Mouse (Mus musculus) stomach, embryonic 15.5 days (tissue): Measurements from ENCODE around the gene Abcc4. TPM values are rescaled to one million over a fixed set of nuclear protein-coding genes. Genes with fewer than 3 reads are reported as not detected.

Source experiments
- ATAC-seq: fragments of 200-750 bp; cut with Nextera tagmentation; 2 replicates; pipeline ENCODE4 v1.8.0; 2017; ENCODE audit warnings: low read depth, moderate number of reproducible peaks, moderate TSS enrichment; ENCODE audit not compliant: insufficient read depth, low FRiP score
- H3K27ac ChIP-seq: fragments of 300-500 bp; sonication (generic); 2 replicates; pipeline ENCODE4 v1.5.1; 2015; ENCODE audit warnings: mild to moderate bottlenecking, inconsistent platforms
- H3K27me3 ChIP-seq: fragments of 300-500 bp; sonication (generic); replicated peaks from 2 replicates; pipeline ENCODE4 v1.6.1; 2015; ENCODE audit warnings: inconsistent platforms
- H3K36me3 ChIP-seq: fragments of 300-500 bp; sonication (generic); 2 replicates; pipeline ENCODE4 v1.6.1; 2015; ENCODE audit warnings: inconsistent platforms
- H3K4me1 ChIP-seq: fragments of 300-500 bp; sonication (generic); 2 replicates; pipeline ENCODE4 v1.6.1; 2015; ENCODE audit warnings: inconsistent platforms
- H3K4me2 ChIP-seq: fragments of 300-500 bp; sonication (generic); 2 replicates; pipeline ENCODE4 v1.6.1; 2015; ENCODE audit warnings: mild to moderate bottlenecking, inconsistent platforms
- H3K4me3 ChIP-seq: fragments of 300-500 bp; sonication (generic); replicated peaks from 2 replicates; pipeline ENCODE4 v1.5.1; 2015; ENCODE audit warnings: inconsistent platforms
- H3K9ac ChIP-seq: fragments of 300-500 bp; sonication (generic); 2 replicates; pipeline ENCODE4 v1.6.1; 2015; ENCODE audit warnings: inconsistent platforms
- H3K9me3 ChIP-seq: fragments of 300-500 bp; sonication (generic); 2 replicates; pipeline ENCODE4 v1.6.1; 2016; ENCODE audit warnings: inconsistent platforms
- WGBS: fragments of 180-500 bp; shearing (Covaris S2); methylation state at CpG from one replicate; pipeline ENCODE4 v1.1.7; 2015; 5-methylcytosine and 5-hydroxymethylcytosine counted together
- polyA plus RNA-seq: library from polyadenylated mRNA; unstranded; fragments of >200 nt; fragmentation: Nextera tagmentation; extraction: Ambion mirVana; gene quantifications from 2 replicates; pipeline ENCODE4 v1.2.1, GENCODE M21; 2015

Abcc4 gene
- polyA plus RNA-seq, 1 experiment from 2014 or later = 4.0 TPM

DNA sequence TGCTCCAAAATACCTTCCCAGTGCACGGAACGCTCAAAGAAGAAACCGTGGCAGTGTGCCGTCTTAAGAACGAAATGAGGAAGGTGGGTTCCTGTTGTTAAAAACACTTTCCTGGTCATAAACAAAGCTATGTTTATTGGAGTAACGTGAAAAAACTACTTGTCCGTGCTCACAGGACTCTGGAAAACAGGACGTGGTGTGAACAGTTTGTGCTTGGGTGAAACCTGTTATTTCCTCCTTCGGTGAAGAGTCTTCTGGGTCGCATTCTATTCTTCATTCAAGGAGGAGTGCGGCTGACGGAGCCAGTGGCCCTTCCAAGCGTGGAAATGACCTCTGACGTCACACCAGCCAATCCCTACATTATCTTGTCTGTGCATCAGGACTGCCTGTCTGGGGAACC is 198.2 kb downstream of the Abcc4 start:
- no peak overlapping the region for H3K4me3 ChIP-seq
- no peaks in the 10 kb centered on the region for H3K36me3 ChIP-seq
- ATAC-seq = no peak
- no peak overlapping the region for H3K9ac ChIP-seq
- no peaks in the 10 kb centered on the region for H3K27me3 ChIP-seq
- no peaks in the 10 kb centered on the region for H3K9me3 ChIP-seq
- no peak overlapping the region for H3K27ac ChIP-seq
- H3K4me2 ChIP-seq = no peak overlapping the region
- H3K4me1 ChIP-seq = peaks cover 4% of the 10 kb centered on the region; the same call in 1 of the 2 replicates
- WGBS = 86% methylated on average over 14 of the region's 14 CpGs

DNA sequence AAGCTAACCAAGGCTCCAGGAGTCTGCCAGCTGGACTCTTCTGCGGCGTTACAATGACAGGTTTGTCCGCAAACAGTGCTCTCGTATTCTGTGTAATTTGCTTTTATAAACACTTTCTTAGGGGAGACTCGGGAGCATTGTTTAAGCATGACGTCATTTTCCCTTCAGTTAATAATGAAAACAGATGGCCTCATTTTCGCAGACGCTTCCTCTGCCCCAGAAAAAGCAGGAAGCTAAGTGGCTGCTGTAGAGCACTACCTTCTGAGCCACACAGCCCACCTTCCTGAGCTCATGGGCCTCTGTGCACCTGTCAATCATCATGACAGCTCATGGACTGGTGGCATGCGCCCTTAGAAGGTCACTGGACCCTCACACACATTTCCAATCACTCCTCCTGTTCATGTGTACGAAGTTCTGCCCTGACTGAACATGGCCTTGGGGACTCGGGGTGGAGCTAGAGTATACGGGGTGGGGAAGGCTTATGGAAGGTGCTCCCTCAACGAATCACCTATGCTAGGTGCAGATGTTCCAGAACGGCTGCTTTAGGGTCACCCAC is 199.3 kb downstream of the Abcc4 start:
- Histone ChIP-seq H3K9ac (no peak overlapping the region), H3K4me1 (peaks cover 4% of the 10 kb centered on the region; the same call in 1 of the 2 replicates), H3K4me2 (peak overlapping the region; percentile 31), H3K4me3 (0 out of 2 replicates have a peak overlapping the region, but pooled peaks have one; percentile 0), H3K27ac (0 out of 2 replicates have a peak overlapping the region, but pooled peaks have one; percentile 4), H3K27me3 (no peaks in the 10 kb centered on the region), H3K9me3 (no peaks in the 10 kb centered on the region), H3K36me3 (no peaks in the 10 kb centered on the region)
- peak; percentile 52; the same call in 1 of the 2 replicates for ATAC-seq
- WGBS = 32% methylated on average over 14 of the region's 14 CpGs

GRCm38 (mm10) chr14:118496767-118497166 is 209.3 kb downstream of the Abcc4 start:
- Histone ChIP-seq H3K4me1 (no peaks in the 10 kb centered on the region), H3K4me3 (no peak overlapping the region), H3K4me2 (no peak overlapping the region), H3K9ac (no peak overlapping the region), H3K27me3 (no peaks in the 10 kb centered on the region), H3K9me3 (no peaks in the 10 kb centered on the region), H3K36me3 (no peaks in the 10 kb centered on the region), H3K27ac (no peak overlapping the region)
- ATAC-seq = no peak
- WGBS = 64% methylated on average over 2 of the region's 2 CpGs

DNA sequence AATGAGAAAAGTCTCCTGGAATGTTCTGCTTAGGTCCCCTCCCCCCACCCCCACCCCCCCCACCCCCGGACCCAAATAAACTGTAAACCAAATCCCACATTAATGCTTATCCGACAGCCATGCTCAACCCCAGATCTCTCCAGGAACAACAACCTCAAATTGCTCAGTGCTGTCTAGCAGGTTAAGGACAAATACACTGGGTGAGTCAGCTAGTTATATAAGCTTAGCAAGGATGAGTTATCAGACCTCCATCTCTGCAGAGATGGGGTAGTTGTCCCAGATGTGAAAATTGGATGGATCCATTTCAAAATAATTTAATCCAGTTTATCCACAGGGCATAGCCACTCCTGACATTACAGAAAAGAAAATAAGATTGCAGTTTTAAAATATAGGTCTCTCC is 210.6 kb downstream of the Abcc4 start:
- Histone ChIP-seq H3K4me1 (no peaks in the 10 kb centered on the region), H3K27ac (no peak overlapping the region), H3K9ac (no peak overlapping the region), H3K4me3 (no peak overlapping the region), H3K36me3 (no peaks in the 10 kb centered on the region), H3K9me3 (no peaks in the 10 kb centered on the region), H3K27me3 (no peaks in the 10 kb centered on the region), H3K4me2 (no peak overlapping the region)
- ATAC-seq = no peak
- WGBS = 76% methylated on average over 2 of the region's 2 CpGs

- H3K4me2 ChIP-seq = no peak overlapping the region
- H3K4me1 ChIP-seq = no peaks in the 10 kb centered on the region
- no peak for ATAC-seq
- H3K9ac ChIP-seq = no peak overlapping the region
- H3K4me3 ChIP-seq = no peak overlapping the region
- H3K27me3 ChIP-seq = no peaks in the 10 kb centered on the region
- no peaks in the 10 kb centered on the region for H3K36me3 ChIP-seq
- 87% methylated on average over 6 of the region's 6 CpGs for WGBS
- no peak overlapping the region for H3K27ac ChIP-seq
- H3K9me3 ChIP-seq = no peaks in the 10 kb centered on the region
These were observed 214.3 kb downstream of the Abcc4 start for GRCm38 (mm10) chr14:118491708-118492107.

GRCm38 (mm10) chr14:118491300-118491699 is 214.7 kb downstream of the Abcc4 start:
- Histone ChIP-seq H3K27me3 (no peaks in the 10 kb centered on the region), H3K36me3 (no peaks in the 10 kb centered on the region), H3K9me3 (no peaks in the 10 kb centered on the region), H3K9ac (no peak overlapping the region), H3K4me1 (no peaks in the 10 kb centered on the region), H3K27ac (no peak overlapping the region), H3K4me2 (no peak overlapping the region), H3K4me3 (no peak overlapping the region)
- ATAC-seq = no peak
- WGBS = 45% methylated on average over 13 of the region's 13 CpGs

GRCm38 (mm10) chr14:118490525-118490924 is 215.5 kb downstream of the Abcc4 start:
- no peak for ATAC-seq
- H3K9me3 ChIP-seq = no peaks in the 10 kb centered on the region
- H3K4me3 ChIP-seq = no peak overlapping the region
- H3K9ac ChIP-seq = no peak overlapping the region
- no peaks in the 10 kb centered on the region for H3K36me3 ChIP-seq
- no peak overlapping the region for H3K4me2 ChIP-seq
- no peaks in the 10 kb centered on the region for H3K4me1 ChIP-seq
- H3K27me3 ChIP-seq = no peaks in the 10 kb centered on the region
- H3K27ac ChIP-seq = no peak overlapping the region
- 77% methylated on average over 7 of the region's 7 CpGs for WGBS

- ATAC-seq = no peak
- no peak overlapping the region for H3K4me3 ChIP-seq
- 82% methylated on average over 11 of the region's 11 CpGs for WGBS
- no peak overlapping the region for H3K27ac ChIP-seq
- no peaks in the 10 kb centered on the region for H3K27me3 ChIP-seq
- H3K4me2 ChIP-seq = no peak overlapping the region
- H3K9ac ChIP-seq = no peak overlapping the region
- H3K4me1 ChIP-seq = no peaks in the 10 kb centered on the region
- H3K36me3 ChIP-seq = no peaks in the 10 kb centered on the region
- no peaks in the 10 kb centered on the region for H3K9me3 ChIP-seq
These were observed 219.7 kb downstream of the Abcc4 start for GRCm38 (mm10) chr14:118486349-118486748.

- Histone ChIP-seq H3K4me2 (no peak overlapping the region), H3K9me3 (no peaks in the 10 kb centered on the region), H3K9ac (no peak overlapping the region), H3K27ac (no peak overlapping the region), H3K4me1 (no peaks in the 10 kb centered on the region), H3K36me3 (no peaks in the 10 kb centered on the region), H3K27me3 (no peaks in the 10 kb centered on the region), H3K4me3 (no peak overlapping the region)
- 89% methylated on average over 6 of the region's 6 CpGs for WGBS
- no peak for ATAC-seq
These were observed 220.4 kb downstream of the Abcc4 start for GRCm38 (mm10) chr14:118485646-118486045.

DNA sequence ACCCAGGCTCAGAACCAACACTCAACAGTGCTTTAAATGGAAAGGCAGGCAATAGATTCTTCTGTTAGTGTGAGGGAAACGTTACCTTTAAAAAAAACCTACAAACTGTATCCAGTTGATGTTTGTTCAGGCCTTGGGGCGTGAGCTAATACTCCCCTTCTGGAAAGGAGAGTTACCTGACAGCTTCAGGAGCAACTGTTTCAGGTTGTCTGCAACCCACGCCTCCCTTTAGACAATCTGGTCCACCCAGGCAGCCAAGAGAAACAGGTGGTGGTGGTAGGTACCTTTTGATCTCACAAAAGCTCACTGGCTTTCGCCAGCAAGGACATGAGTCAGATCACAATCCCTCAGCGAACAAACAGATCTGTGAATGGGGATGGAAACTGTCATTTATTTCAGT is 223.7 kb downstream of the Abcc4 start:
- Histone ChIP-seq H3K27me3 (no peaks in the 10 kb centered on the region), H3K36me3 (no peaks in the 10 kb centered on the region), H3K4me3 (no peak overlapping the region), H3K4me2 (no peak overlapping the region), H3K9me3 (no peaks in the 10 kb centered on the region), H3K9ac (no peak overlapping the region), H3K4me1 (no peaks in the 10 kb centered on the region), H3K27ac (peak overlapping the region; percentile 28; the same call in 1 of the 2 replicates)
- WGBS = 75% methylated on average over 5 of the region's 5 CpGs
- peak; percentile 53; the same call in 1 of the 2 replicates for ATAC-seq

- Histone ChIP-seq H3K27ac (peak overlapping the region; percentile 28; the same call in 1 of the 2 replicates), H3K4me3 (no peak overlapping the region), H3K27me3 (no peaks in the 10 kb centered on the region), H3K36me3 (no peaks in the 10 kb centered on the region), H3K9ac (no peak overlapping the region), H3K4me2 (no peak overlapping the region), H3K4me1 (no peaks in the 10 kb centered on the region), H3K9me3 (no peaks in the 10 kb centered on the region; the same call in 1 of the 2 replicates)
- WGBS = 63% methylated on average over 5 of the region's 5 CpGs
- no peak for ATAC-seq
These were observed 224.2 kb downstream of the Abcc4 start for GRCm38 (mm10) chr14:118481779-118482178.

GRCm38 (mm10) chr14:118476329-118476728 is 229.7 kb downstream of the Abcc4 start:
- H3K4me1 ChIP-seq = 0 out of 2 replicates have a peak, but pooled peaks cover 7% of the 10 kb centered on the region
- H3K4me3 ChIP-seq = no peak overlapping the region
- H3K27ac ChIP-seq = no peak overlapping the region
- no peaks in the 10 kb centered on the region; the same call in 1 of the 2 replicates for H3K9me3 ChIP-seq
- H3K4me2 ChIP-seq = no peak overlapping the region
- H3K36me3 ChIP-seq = no peaks in the 10 kb centered on the region
- ATAC-seq = no peak
- H3K9ac ChIP-seq = no peak overlapping the region
- H3K27me3 ChIP-seq = peaks cover 18% of the 10 kb centered on the region
- 68% methylated on average over 3 of the region's 3 CpGs for WGBS

DNA sequence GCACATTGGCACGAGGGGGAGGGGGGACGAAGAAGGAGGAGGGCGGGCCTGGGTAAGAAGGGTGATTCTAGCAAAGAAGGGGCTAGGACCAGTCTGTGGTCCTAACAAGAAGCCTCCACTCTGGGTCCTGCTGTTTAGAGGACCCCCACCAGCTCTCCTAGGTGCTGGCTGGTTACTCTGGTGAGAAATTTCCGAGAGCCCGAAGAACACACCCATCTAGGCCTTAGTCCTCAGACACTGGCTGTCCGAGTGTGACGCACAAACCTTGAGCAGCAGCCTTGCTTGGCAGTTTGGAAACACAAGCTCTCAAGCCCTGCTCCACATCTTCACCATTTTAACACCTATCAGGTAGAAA is 230.9 kb downstream of the Abcc4 start:
- peak overlapping the region; percentile 90 for H3K4me2 ChIP-seq
- no peak overlapping the region for H3K4me3 ChIP-seq
- 48% methylated on average over 7 of the region's 7 CpGs for WGBS
- H3K27me3 ChIP-seq = peaks cover 18% of the 10 kb centered on the region
- 0 out of 2 replicates have a peak, but pooled peaks cover 7% of the 10 kb centered on the region for H3K4me1 ChIP-seq
- no peaks in the 10 kb centered on the region for H3K36me3 ChIP-seq
- peak overlapping the region; percentile 86 for H3K27ac ChIP-seq
- no peaks in the 10 kb centered on the region; the same call in 1 of the 2 replicates for H3K9me3 ChIP-seq
- peak; percentile 28 for ATAC-seq
- no peak overlapping the region for H3K9ac ChIP-seq
